Comparison of ENCODE assay signal across 23 mouse cellular contexts in the genomic region with DNA sequence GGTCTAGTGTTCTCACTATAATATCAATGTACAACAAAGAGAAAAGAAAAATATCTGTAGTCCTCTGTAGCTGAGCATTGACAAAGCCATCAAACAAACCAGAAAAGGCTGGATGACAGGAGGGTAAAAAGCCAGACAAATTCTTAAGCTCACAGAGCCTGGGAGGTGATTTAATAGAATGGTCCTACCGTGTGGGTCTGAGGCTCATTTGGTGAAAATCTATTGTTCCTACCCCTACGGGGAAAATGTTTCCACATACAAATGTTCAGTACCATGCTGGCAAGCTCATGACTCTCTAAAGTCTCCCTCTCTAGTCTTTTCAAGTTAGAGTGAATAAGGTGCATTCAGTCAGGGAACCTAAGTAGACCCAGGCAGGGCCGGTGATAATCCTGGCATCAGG.
"Had no signal": no experiment of that assay in that cellular context is flagged by ENCODE, and none has a peak within 500 bp of the region (broad histone marks: within the 10 kb centered on the region; RNA-seq: fewer than 3 reads in every experiment).

No protein-coding gene starts in this region.

- H3K4me1 ChIP-seq: heart, embryonic 10.5 days; heart, embryonic 12.5 days; hindbrain, embryonic 13.5 days; hindbrain, embryonic 15.5 days; kidney, embryonic 15.5 days; limb, embryonic 10.5 days; limb, embryonic 12.5 days had no signal

- H3K4me2 ChIP-seq: heart, embryonic 12.5 days; hindbrain, embryonic 13.5 days; hindbrain, embryonic 15.5 days; kidney, embryonic 15.5 days; limb, embryonic 12.5 days; liver, embryonic 11.5 days had no signal

- DNase-seq: gastrocnemius, postnatal 14 days; gastrocnemius, postnatal 36 days; heart, adult 18-20 months; heart, postnatal 10 days; kidney, adult 11 months; kidney, adult 2 months; kidney, adult 9 months; kidney, postnatal 14 days; kidney, postnatal 36 days; layer of hippocampus, adult 9-11 months; layer of hippocampus, postnatal 36 days; liver had no signal

- H3K9ac ChIP-seq: heart, embryonic 12.5 days; hindbrain, embryonic 13.5 days; hindbrain, embryonic 15.5 days; kidney, embryonic 15.5 days; limb, embryonic 12.5 days had no signal

- H3K27me3 ChIP-seq: heart, embryonic 12.5 days; hindbrain, embryonic 13.5 days; hindbrain, embryonic 15.5 days; kidney, embryonic 15.5 days; limb, embryonic 12.5 days had no signal

- H3K4me3 ChIP-seq: heart, embryonic 10.5 days; heart, embryonic 12.5 days; hindbrain, embryonic 13.5 days; hindbrain, embryonic 15.5 days; kidney, embryonic 15.5 days; limb, embryonic 10.5 days; limb, embryonic 12.5 days had no signal

- H3K9me3 ChIP-seq: heart, embryonic 10.5 days; heart, embryonic 12.5 days; hindbrain, embryonic 13.5 days; hindbrain, embryonic 15.5 days; kidney, embryonic 15.5 days; limb, embryonic 10.5 days; limb, embryonic 12.5 days had no signal

- H3K27ac ChIP-seq: heart, embryonic 10.5 days; hindbrain, embryonic 13.5 days; hindbrain, embryonic 15.5 days; hindbrain, postnatal 0 days; kidney, embryonic 15.5 days; kidney, postnatal 0 days; limb, embryonic 10.5 days; limb, embryonic 12.5 days had no signal

- H3K36me3 ChIP-seq: heart, embryonic 10.5 days; heart, embryonic 12.5 days; hindbrain, embryonic 13.5 days; hindbrain, embryonic 15.5 days; kidney, embryonic 15.5 days; limb, embryonic 10.5 days; limb, embryonic 12.5 days had no signal

- ATAC-seq: hindbrain, postnatal 0 days; intestine, embryonic 16.5 days had no signal
